Mouse (Mus musculus) embryonic fibroblast, embryonic 13.5 days (primary cell): ENCODE measurements around the gene Aym1.

Experiments
- CTCF ChIP-seq: IDR thresholded peaks from 2 replicates; pipeline ENCODE4 v1.5.1; 2011; ENCODE audit warnings: mild to moderate bottlenecking, control low read depth, low read length, moderate library complexity, borderline replicate concordance; ENCODE audit not compliant: insufficient read depth
- POLR2A ChIP-seq: IDR thresholded peaks from 2 replicates; pipeline ENCODE4 v1.6.1; 2011; ENCODE audit warnings: low read depth, mild to moderate bottlenecking, control low read depth, low read length, moderate library complexity

GRCm38 (mm10) chr5:113363177-113363576 lies 6.1 kb downstream of the Aym1 start:
- TF ChIP-seq POLR2A, result no peak
- TF ChIP-seq CTCF, result no peak
